In the genomic region with DNA sequence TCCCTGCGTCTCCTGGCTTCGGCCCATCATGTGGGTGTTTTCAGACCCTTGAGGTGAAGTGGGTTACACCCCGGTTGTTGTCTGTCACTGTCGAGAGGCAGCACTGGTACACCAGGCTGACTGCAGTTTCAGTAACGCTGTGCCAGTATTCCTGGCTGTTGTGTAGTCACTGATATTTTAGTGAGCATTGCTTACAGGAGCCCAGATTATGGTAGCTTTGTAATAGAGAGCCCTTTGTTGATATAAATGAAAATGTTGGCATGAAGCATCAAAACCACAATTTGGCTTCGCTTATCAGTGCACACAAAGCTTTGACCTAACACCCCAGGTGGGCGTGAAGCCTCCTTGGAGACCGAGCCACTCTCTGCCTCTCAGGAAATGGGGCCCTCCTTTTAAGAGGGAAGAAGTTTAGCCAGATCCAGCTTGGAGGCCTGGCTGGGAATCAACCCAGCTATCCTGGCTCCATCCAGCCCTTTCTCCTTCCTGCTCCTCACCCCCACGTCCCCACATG, we compare ENCODE assay signal across 11 mouse cellular contexts.
DNase-seq lines count a peak whose midpoint lies in the region; ATAC-seq and TF ChIP-seq lines count a peak whose summit lies in the region.
"Had no signal": no experiment of that assay in that cellular context is flagged by ENCODE, and none has a peak within 500 bp of the region (broad histone marks: within the 10 kb centered on the region; RNA-seq: fewer than 3 reads in every experiment).

No protein-coding gene starts in this region.

- H3K27me3 ChIP-seq in forebrain, embryonic 14.5 days (replicated peaks; ENCODE audit: control insufficient read depth, insufficient read depth, low read length): no peaks in the 10 kb centered on the region
- H3K27me3 ChIP-seq in forebrain, embryonic 16.5 days (replicated peaks; ENCODE audit: control insufficient read depth, insufficient read depth, low read length): no peaks in the 10 kb centered on the region

- no peak overlapping the region for H3K27ac ChIP-seq in forebrain, embryonic 14.5 days (ENCODE audit: low read depth, low read length)
- H3K27ac ChIP-seq in forebrain, embryonic 16.5 days (ENCODE audit: low read length): no peak overlapping the region
- H3K27ac ChIP-seq: macrophage had no signal

- H3K4me1 ChIP-seq in forebrain, embryonic 14.5 days (ENCODE audit: control insufficient read depth, insufficient read depth, low read length): no peaks in the 10 kb centered on the region
- H3K4me1 ChIP-seq in forebrain, embryonic 16.5 days (replicated peaks; ENCODE audit: control insufficient read depth, insufficient read depth, low read length): peaks cover 6% of the 10 kb centered on the region; the same call in 1 of the 2 replicates
- H3K4me1 ChIP-seq in lung, adult 2 months (ENCODE audit: control insufficient read depth, insufficient read depth, low read length): peaks cover 21% of the 10 kb centered on the region

- 58% methylated on average over 9 of the region's 9 CpGs for WGBS in forebrain, embryonic 14.5 days
- 55% methylated on average over 9 of the region's 9 CpGs for WGBS in forebrain, embryonic 16.5 days
- WGBS in lung, adult 2 months: 30% methylated on average over 9 of the region's 9 CpGs

- H3K4me2 ChIP-seq in forebrain, embryonic 14.5 days (ENCODE audit: low read length): no peak overlapping the region
- H3K4me2 ChIP-seq in forebrain, embryonic 16.5 days (ENCODE audit: low read length): no peak overlapping the region

- no peak for TF ChIP-seq POLR2A in lung, adult 2 months (IDR thresholded peaks at IDR 0.05; ENCODE audit: borderline replicate concordance, extremely low read depth, low read depth, low read length)

- no peak overlapping the region for H3K9ac ChIP-seq in forebrain, embryonic 14.5 days (ENCODE audit: low read length)
- no peak overlapping the region for H3K9ac ChIP-seq in forebrain, embryonic 16.5 days (replicated peaks; ENCODE audit: low read depth, low read length)

- no peak for TF ChIP-seq CTCF in lung, adult 2 months (IDR thresholded peaks at IDR 0.05; ENCODE audit: insufficient read depth, low read length)

- peak; percentile 18 for DNase-seq in forebrain, embryonic 14.5 days (ENCODE audit: low spot score)
- peak; percentile 24 for DNase-seq in 416B (ENCODE audit: low read depth)
- peak; percentile 59 to 63 for DNase-seq in heart, adult 9 months (ENCODE audit: low spot score in 2 of 2)
- DNase-seq in lung, adult 2 months: peak; percentile 48
- DNase-seq in adrenal gland, postnatal 10 days: no peak
- DNase-seq in urinary bladder, postnatal 10 days (ENCODE audit: low spot score): no peak
- DNase-seq in left cerebral cortex, adult 11 months (ENCODE audit: low spot score): no peak
- DNase-seq: cerebellum, adult 18-20 months; layer of hippocampus, adult 9-11 months had no signal

- ATAC-seq in forebrain, embryonic 14.5 days: no peak
- ATAC-seq in forebrain, embryonic 16.5 days: no peak

- H3K9me3 ChIP-seq in forebrain, embryonic 14.5 days (replicated peaks; ENCODE audit: control insufficient read depth, low read length): no peaks in the 10 kb centered on the region
- peaks cover 3% of the 10 kb centered on the region; the same call in 1 of the 2 replicates for H3K9me3 ChIP-seq in forebrain, embryonic 16.5 days (ENCODE audit: control insufficient read depth, low read length)

- no peaks in the 10 kb centered on the region for H3K36me3 ChIP-seq in forebrain, embryonic 14.5 days (ENCODE audit: control insufficient read depth, insufficient read depth, low read length)
- H3K36me3 ChIP-seq in forebrain, embryonic 16.5 days (ENCODE audit: control insufficient read depth, insufficient read depth): no peaks in the 10 kb centered on the region

- H3K4me3 ChIP-seq in forebrain, embryonic 14.5 days (ENCODE audit: low read depth, low read length): no peak overlapping the region
- no peak overlapping the region for H3K4me3 ChIP-seq in forebrain, embryonic 16.5 days (replicated peaks; ENCODE audit: low read length)
- no peak overlapping the region for H3K4me3 ChIP-seq in lung, adult 2 months (replicated peaks; ENCODE audit: extremely low read depth, low read depth, low read length)

Comparison
In these comparisons a context has a peak if more than half of its experiments do, and no peak if none do; other contexts are left out.
1. DNase-seq: peak in forebrain, embryonic 14.5 days (single experiment), 416B (single experiment), heart, adult 9 months (2 of 2) and lung, adult 2 months (single experiment); none in adrenal gland, postnatal 10 days (single experiment), urinary bladder, postnatal 10 days (single experiment) and left cerebral cortex, adult 11 months (single experiment).